Mouse (Mus musculus) stomach, embryonic 16.5 days (tissue): ENCODE measurements around the gene Dock8. TPM values are rescaled to one million over a fixed set of nuclear protein-coding genes. Genes with fewer than 3 reads are reported as not detected.

Source experiments
- ATAC-seq: fragments of 200-750 bp; cut with Nextera tagmentation; 2 replicates; pipeline ENCODE4 v1.8.0; 2017; ENCODE audit warnings: moderate number of reproducible peaks, moderate TSS enrichment; ENCODE audit not compliant: insufficient read depth, low FRiP score
- H3K27ac ChIP-seq: fragments of 300-500 bp; sonication (generic); 2 replicates; pipeline ENCODE4 v1.5.1; 2014; ENCODE audit warnings: low read length
- H3K27me3 ChIP-seq: fragments of 300-500 bp; sonication (generic); 2 replicates; pipeline ENCODE4 v1.6.1; 2014; ENCODE audit warnings: low read length, control low read depth, mixed read lengths; ENCODE audit not compliant: control insufficient read depth, insufficient read depth
- H3K36me3 ChIP-seq: fragments of 300-500 bp; sonication (generic); 2 replicates; pipeline ENCODE4 v1.6.1; 2014; ENCODE audit warnings: low read length; ENCODE audit not compliant: control insufficient read depth, insufficient read depth
- H3K4me1 ChIP-seq: fragments of 300-500 bp; sonication (generic); 2 replicates; pipeline ENCODE4 v1.6.1; 2014; ENCODE audit warnings: low read length, control low read depth, mixed read lengths; ENCODE audit not compliant: control insufficient read depth, insufficient read depth
- H3K4me2 ChIP-seq: fragments of 300-500 bp; sonication (generic); 2 replicates; pipeline ENCODE4 v1.6.1; 2014; ENCODE audit warnings: low read depth, low read length, mixed read lengths
- H3K4me3 ChIP-seq: fragments of 300-500 bp; sonication (generic); replicated peaks from 2 replicates; pipeline ENCODE4 v1.5.1; 2014; ENCODE audit warnings: mild to moderate bottlenecking, low read length
- H3K9ac ChIP-seq: fragments of 300-500 bp; sonication (generic); 2 replicates; pipeline ENCODE4 v1.6.1; 2014; ENCODE audit warnings: low read length
- H3K9me3 ChIP-seq: fragments of 300-500 bp; sonication (generic); replicated peaks from 2 replicates; pipeline ENCODE4 v1.6.1; 2016; ENCODE audit warnings: low read length, control low read depth; ENCODE audit not compliant: control insufficient read depth
- WGBS: fragments of 180-500 bp; shearing (Covaris S2); extraction: QIAGEN DNeasy Blood & Tissue Kit; methylation state at CpG from one replicate; pipeline ENCODE4 v1.1.7; 2014; 5-methylcytosine and 5-hydroxymethylcytosine counted together
- polyA plus RNA-seq: library from polyadenylated mRNA; unstranded; fragments of >200 nt; fragmentation: Nextera tagmentation; extraction: Ambion mirVana; gene quantifications from 2 replicates; pipeline ENCODE4 v1.2.1, GENCODE M21; 2015

The Dock8 gene
- polyA plus RNA-seq, 1 experiment from 2014 or later, result 9.0 TPM

- no peak overlapping the region for H3K4me3 ChIP-seq
- H3K27ac ChIP-seq, result no peak overlapping the region
- 0 out of 2 replicates have a peak, but pooled peaks cover 4% of the 10 kb centered on the region for H3K4me1 ChIP-seq
- H3K9ac ChIP-seq, result no peak overlapping the region
- H3K4me2 ChIP-seq, result no peak overlapping the region
- no peaks in the 10 kb centered on the region for H3K9me3 ChIP-seq
- WGBS, result 74% methylated on average over 10 of the region's 10 CpGs
- H3K27me3 ChIP-seq, result no peaks in the 10 kb centered on the region
- no peak for ATAC-seq
- H3K36me3 ChIP-seq, result no peaks in the 10 kb centered on the region
Observed at GRCm38 (mm10) chr19:24978852-24979842, 20.2 kb upstream of the Dock8 start.

DNA sequence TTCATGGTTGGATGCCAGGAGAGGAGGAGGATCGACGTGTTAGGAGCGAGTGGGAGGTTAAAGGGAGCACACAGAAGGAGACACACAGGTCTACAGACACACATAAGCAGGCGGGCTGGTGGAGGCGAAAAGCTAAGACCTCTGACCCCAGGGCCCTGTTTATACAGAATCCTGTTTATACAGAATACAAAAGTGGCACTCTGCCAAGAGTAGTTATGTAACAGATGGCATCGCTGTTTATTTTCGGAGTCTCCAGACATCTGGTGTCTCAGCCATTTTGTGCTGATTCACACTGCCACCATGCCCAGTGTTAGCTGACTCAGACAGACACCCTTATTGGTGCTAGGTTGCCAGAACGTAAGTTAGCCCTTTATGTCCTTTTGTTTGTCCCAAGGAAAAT, 18.0 kb upstream of the Dock8 start:
- Histone ChIP-seq H3K4me1 (0 out of 2 replicates have a peak, but pooled peaks cover 4% of the 10 kb centered on the region), H3K36me3 (no peaks in the 10 kb centered on the region), H3K4me2 (no peak overlapping the region), H3K27me3 (no peaks in the 10 kb centered on the region), H3K9ac (no peak overlapping the region), H3K9me3 (no peaks in the 10 kb centered on the region), H3K27ac (no peak overlapping the region), H3K4me3 (no peak overlapping the region)
- no peak for ATAC-seq
- 47% methylated on average over 8 of the region's 8 CpGs for WGBS

GRCm38 (mm10) chr19:24983050-24983449, 16.3 kb upstream of the Dock8 start:
- no peaks in the 10 kb centered on the region for H3K9me3 ChIP-seq
- no peak for ATAC-seq
- H3K27me3 ChIP-seq, result no peaks in the 10 kb centered on the region
- 0 out of 2 replicates have a peak, but pooled peaks cover 4% of the 10 kb centered on the region for H3K4me1 ChIP-seq
- H3K36me3 ChIP-seq, result no peaks in the 10 kb centered on the region
- no peak overlapping the region for H3K9ac ChIP-seq
- no peak overlapping the region for H3K4me2 ChIP-seq
- no peak overlapping the region for H3K27ac ChIP-seq
- 78% methylated on average over 4 of the region's 4 CpGs for WGBS
- H3K4me3 ChIP-seq, result no peak overlapping the region

- Histone ChIP-seq H3K4me2 (no peak overlapping the region), H3K4me3 (no peak overlapping the region), H3K27me3 (no peaks in the 10 kb centered on the region), H3K9ac (no peak overlapping the region), H3K36me3 (no peaks in the 10 kb centered on the region), H3K4me1 (0 out of 2 replicates have a peak, but pooled peaks cover 4% of the 10 kb centered on the region), H3K27ac (no peak overlapping the region), H3K9me3 (no peaks in the 10 kb centered on the region)
- 61% methylated on average over 7 of the region's 7 CpGs for WGBS
- ATAC-seq, result no peak
Observed at GRCm38 (mm10) chr19:24983857-24984498, 15.4 kb upstream of the Dock8 start.

- no peaks in the 10 kb centered on the region for H3K27me3 ChIP-seq
- H3K9me3 ChIP-seq, result no peaks in the 10 kb centered on the region
- ATAC-seq, result no peak
- H3K36me3 ChIP-seq, result no peaks in the 10 kb centered on the region
- H3K4me2 ChIP-seq, result no peak overlapping the region
- no peak overlapping the region for H3K27ac ChIP-seq
- 95% methylated on average over 2 of the region's 2 CpGs for WGBS
- H3K4me1 ChIP-seq, result 0 out of 2 replicates have a peak, but pooled peaks cover 4% of the 10 kb centered on the region
- no peak overlapping the region for H3K4me3 ChIP-seq
- no peak overlapping the region for H3K9ac ChIP-seq
Observed at GRCm38 (mm10) chr19:24985045-24985444, 14.3 kb upstream of the Dock8 start.

- Histone ChIP-seq H3K4me1 (no peaks in the 10 kb centered on the region), H3K9ac (no peak overlapping the region), H3K36me3 (no peaks in the 10 kb centered on the region), H3K4me2 (no peak overlapping the region), H3K27me3 (no peaks in the 10 kb centered on the region), H3K27ac (no peak overlapping the region), H3K9me3 (no peaks in the 10 kb centered on the region), H3K4me3 (no peak overlapping the region)
- 66% methylated on average over 4 of the region's 4 CpGs for WGBS
- no peak for ATAC-seq
Observed at GRCm38 (mm10) chr19:24987355-24987754, 12.0 kb upstream of the Dock8 start.

DNA sequence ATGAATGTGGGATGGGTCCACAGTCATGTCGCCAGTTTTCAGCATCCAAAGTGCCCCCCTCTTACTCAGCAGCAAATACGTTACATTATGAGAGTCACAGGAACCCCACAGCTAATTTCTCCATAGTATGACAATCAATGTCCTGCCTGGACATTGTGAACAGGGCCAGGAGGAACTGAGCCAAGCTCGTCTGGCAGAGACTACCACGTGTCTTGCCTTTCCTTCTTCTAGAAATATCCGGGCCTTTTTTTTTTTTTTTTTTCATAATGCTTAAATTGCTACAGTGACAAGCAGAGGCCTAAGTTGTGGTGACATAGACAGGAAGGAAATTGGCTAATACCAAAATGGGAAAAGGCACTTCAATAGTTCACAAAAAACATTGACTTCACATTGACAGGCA, 10.5 kb upstream of the Dock8 start:
- Histone ChIP-seq H3K4me3 (no peak overlapping the region), H3K27me3 (no peaks in the 10 kb centered on the region), H3K9ac (no peak overlapping the region), H3K9me3 (no peaks in the 10 kb centered on the region), H3K27ac (no peak overlapping the region), H3K4me2 (no peak overlapping the region), H3K4me1 (no peaks in the 10 kb centered on the region), H3K36me3 (no peaks in the 10 kb centered on the region)
- 65% methylated on average over 5 of the region's 5 CpGs for WGBS
- no peak for ATAC-seq

DNA sequence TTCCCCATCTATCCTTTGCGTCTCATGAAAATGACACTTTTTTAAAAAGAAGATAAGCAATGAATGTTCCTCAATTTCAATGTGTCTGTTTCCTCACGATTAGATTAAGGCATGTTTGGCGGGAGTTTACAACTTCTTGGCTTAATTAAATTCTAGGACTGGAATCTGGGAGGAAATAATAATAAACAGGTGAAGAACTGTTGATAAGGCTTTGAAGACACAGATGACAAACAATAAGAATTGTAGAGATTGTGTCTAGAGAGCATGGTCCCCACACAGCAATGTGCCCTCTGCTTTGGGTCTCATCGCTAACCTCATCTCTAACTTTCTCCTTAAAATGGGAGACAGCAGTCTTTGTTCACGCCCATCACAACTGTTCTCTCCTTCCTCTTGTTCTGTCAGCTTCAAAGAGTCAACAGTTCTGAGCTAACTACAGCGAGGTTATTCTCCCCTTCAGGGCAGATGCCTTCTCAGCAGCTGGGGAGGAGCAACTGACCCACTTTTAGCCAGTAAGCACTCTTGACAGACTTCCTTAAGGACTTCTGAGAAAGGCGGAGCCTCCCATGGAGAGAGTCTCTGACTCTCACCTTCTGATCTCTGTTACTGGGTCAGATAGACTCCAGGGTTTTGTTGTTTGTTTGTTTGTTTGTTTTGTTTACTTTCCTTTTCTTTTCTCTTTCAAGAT, 9.1 kb upstream of the Dock8 start:
- Histone ChIP-seq H3K27ac (no peak overlapping the region), H3K36me3 (no peaks in the 10 kb centered on the region), H3K4me2 (no peak overlapping the region), H3K27me3 (no peaks in the 10 kb centered on the region), H3K4me3 (no peak overlapping the region), H3K4me1 (no peaks in the 10 kb centered on the region), H3K9ac (no peak overlapping the region), H3K9me3 (no peaks in the 10 kb centered on the region)
- no peak for ATAC-seq
- 66% methylated on average over 7 of the region's 7 CpGs for WGBS
